Mouse (Mus musculus) thymus, adult 2 months (tissue): ENCODE measurements around the gene Themis3. TPM values are rescaled to one million over a fixed set of nuclear protein-coding genes. Genes with fewer than 3 reads are reported as not detected.
A peak's percentile ranks its signal among the peaks of the same experiment; 100 is the strongest.

ENCODE experiments used
- DNase-seq: peaks from one replicate; pipeline ENCODE4 v3.0.0; 2021
- H3K27ac ChIP-seq: fragments of 200-500 bp; 2 replicates; pipeline ENCODE4 v1.5.1; 2012; ENCODE audit warnings: low read length, control low read depth; ENCODE audit not compliant: control insufficient read depth, insufficient read depth
- H3K27me3 ChIP-seq: fragments of 200-500 bp; 2 replicates; pipeline ENCODE4 v1.6.1; 2012; ENCODE audit warnings: mild to moderate bottlenecking, low read length, moderate library complexity, mixed read lengths; ENCODE audit not compliant: control insufficient read depth, insufficient read depth
- H3K36me3 ChIP-seq: fragments of 200-500 bp; 2 replicates; pipeline ENCODE4 v1.6.1; 2012; ENCODE audit warnings: mild to moderate bottlenecking, low read length, moderate library complexity; ENCODE audit not compliant: control insufficient read depth, insufficient read depth
- H3K4me1 ChIP-seq: fragments of 200-500 bp; replicated peaks from 2 replicates; pipeline ENCODE4 v1.6.1; 2012; ENCODE audit warnings: low read length; ENCODE audit not compliant: control insufficient read depth, insufficient read depth
- H3K4me3 ChIP-seq: fragments of 200-500 bp; 2 replicates; pipeline ENCODE4 v1.5.1; 2012; ENCODE audit warnings: mild to moderate bottlenecking, low read length, control low read depth, moderate library complexity; ENCODE audit not compliant: control insufficient read depth, insufficient read depth
- CTCF ChIP-seq: fragments of 200-500 bp; IDR thresholded peaks from 2 replicates; pipeline ENCODE4 v1.5.1; 2012; ENCODE audit warnings: mild to moderate bottlenecking, control low read depth, low read length, moderate library complexity, borderline replicate concordance; ENCODE audit not compliant: control insufficient read depth, poor library complexity, insufficient read depth; ENCODE audit errors: extremely low read depth
- POLR2A ChIP-seq: fragments of 200-500 bp; IDR thresholded peaks from 2 replicates; pipeline ENCODE4 v1.6.1; 2012; ENCODE audit warnings: mild to moderate bottlenecking, low read length, control low read depth, moderate library complexity; ENCODE audit not compliant: control insufficient read depth, poor library complexity, insufficient read depth; ENCODE audit errors: extremely low read depth
- WGBS: fragments of 180-500 bp; shearing (Covaris S2); methylation state at CpG from one replicate; pipeline ENCODE4 v1.1.7; 2018; 5-methylcytosine and 5-hydroxymethylcytosine counted together
- polyA plus RNA-seq: library from polyadenylated mRNA; depleted of rRNA; stranded (reverse); fragments of >200 nt; gene quantifications from 2 replicates; pipeline ENCODE4 v1.2.3, GENCODE M21; 2012

The Themis3 gene
- polyA plus RNA-seq, 1 experiment = not detected

GRCm38 (mm10) chr17:66519554-66520553 is 74.6 kb downstream of the Themis3 start, which contains the start of gene Rab12:
TSS of gene Rab12 (minus strand) at chr17:66519729.
- H3K27me3 ChIP-seq = no peaks in the 10 kb centered on the region
- H3K4me1 ChIP-seq = peaks cover 11% of the 10 kb centered on the region
- WGBS = 10% methylated on average over 71 of the region's 71 CpGs
- no peaks in the 10 kb centered on the region for H3K36me3 ChIP-seq
- TF ChIP-seq CTCF (peak; percentile 95), POLR2A (0 out of 2 replicates have a peak, but pooled peaks have one; percentile 51)
- H3K4me3 ChIP-seq = peak within 1 kb of the TSS; percentile 88
- no peak within 1 kb of the TSS for H3K27ac ChIP-seq
- DNase-seq = peak; percentile 88

- H3K4me3 ChIP-seq = peak overlapping the region; percentile 88
- under 1% methylated on average over 57 of the region's 57 CpGs for WGBS
- H3K4me1 ChIP-seq = peaks cover 11% of the 10 kb centered on the region
- TF ChIP-seq CTCF = no peak
- TF ChIP-seq POLR2A = no peak
- H3K27me3 ChIP-seq = no peaks in the 10 kb centered on the region
- H3K27ac ChIP-seq = no peak overlapping the region
- H3K36me3 ChIP-seq = no peaks in the 10 kb centered on the region
- no peak for DNase-seq
These were observed 75.4 kb downstream of the Themis3 start for GRCm38 (mm10) chr17:66518877-66519553.

GRCm38 (mm10) chr17:66516953-66517352 is 77.5 kb downstream of the Themis3 start:
- Histone ChIP-seq H3K36me3 (no peaks in the 10 kb centered on the region), H3K4me3 (no peak overlapping the region), H3K4me1 (peaks cover 14% of the 10 kb centered on the region), H3K27me3 (no peaks in the 10 kb centered on the region), H3K27ac (no peak overlapping the region; the same call in 1 of the 2 replicates)
- TF ChIP-seq CTCF (no peak), POLR2A (no peak)
- 85% methylated on average over 4 of the region's 4 CpGs for WGBS
- peak; percentile 35 for DNase-seq

- Histone ChIP-seq H3K4me1 (peaks cover 10% of the 10 kb centered on the region), H3K27me3 (no peaks in the 10 kb centered on the region), H3K27ac (no peak overlapping the region), H3K4me3 (no peak overlapping the region), H3K36me3 (no peaks in the 10 kb centered on the region)
- DNase-seq = no peak
- 76% methylated on average over 10 of the region's 10 CpGs for WGBS
- TF ChIP-seq CTCF = no peak
These were observed 80.0 kb downstream of the Themis3 start for GRCm38 (mm10) chr17:66514288-66514995.

DNA sequence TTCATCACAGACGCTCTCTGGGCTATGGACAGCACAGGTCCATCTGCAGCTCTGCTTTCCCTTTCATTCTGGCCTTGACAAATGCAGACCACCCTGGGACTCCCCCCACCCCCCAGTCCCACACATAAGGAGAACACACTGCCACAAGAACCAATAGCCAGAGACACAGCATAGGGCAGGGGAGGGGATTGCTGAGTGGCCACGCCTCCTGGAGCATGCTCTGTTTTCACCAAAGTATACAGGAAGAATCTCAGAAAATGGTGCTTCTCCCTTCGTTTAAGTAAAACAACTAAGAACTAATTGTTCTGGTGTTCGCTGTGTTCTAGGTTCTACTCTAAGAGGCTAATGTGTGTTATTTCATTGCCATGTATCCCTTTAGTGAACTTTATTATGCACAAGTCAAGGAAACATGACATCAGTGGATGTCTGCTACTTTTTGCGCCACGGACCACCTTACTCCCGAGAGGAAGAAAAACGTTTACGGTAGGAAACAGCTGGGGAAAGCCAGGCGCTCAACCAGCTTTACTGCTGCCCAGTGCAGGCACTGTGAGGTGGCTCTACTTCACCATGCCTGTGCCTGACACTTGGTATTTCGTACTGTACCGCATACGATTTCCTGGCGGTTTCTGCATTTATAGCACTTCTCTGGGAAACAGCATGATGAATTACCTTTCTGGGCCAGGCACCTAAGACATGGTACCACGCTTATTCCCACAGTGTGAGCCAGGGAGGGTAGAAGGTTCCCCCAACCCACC is 82.0 kb downstream of the Themis3 start:
- no peak overlapping the region for H3K27ac ChIP-seq
- DNase-seq = peak; percentile 13
- no peaks in the 10 kb centered on the region for H3K27me3 ChIP-seq
- 61% methylated on average over 15 of the region's 15 CpGs for WGBS
- H3K4me1 ChIP-seq = peaks cover 2% of the 10 kb centered on the region; the same call in 1 of the 2 replicates
- H3K4me3 ChIP-seq = no peak overlapping the region
- H3K36me3 ChIP-seq = no peaks in the 10 kb centered on the region
- TF ChIP-seq CTCF = no peak
- TF ChIP-seq POLR2A = no peak

GRCm38 (mm10) chr17:66510221-66510683 is 84.2 kb downstream of the Themis3 start:
- Histone ChIP-seq H3K27ac (no peak overlapping the region), H3K27me3 (no peaks in the 10 kb centered on the region), H3K4me3 (no peak overlapping the region), H3K4me1 (peaks cover 2% of the 10 kb centered on the region; the same call in 1 of the 2 replicates), H3K36me3 (peaks cover 6% of the 10 kb centered on the region; the same call in 1 of the 2 replicates)
- WGBS = 77% methylated on average over 10 of the region's 10 CpGs
- DNase-seq = no peak
- TF ChIP-seq POLR2A (no peak), CTCF (no peak)
